9 mouse cellular contexts compared by ENCODE assay signal in the genomic region with DNA sequence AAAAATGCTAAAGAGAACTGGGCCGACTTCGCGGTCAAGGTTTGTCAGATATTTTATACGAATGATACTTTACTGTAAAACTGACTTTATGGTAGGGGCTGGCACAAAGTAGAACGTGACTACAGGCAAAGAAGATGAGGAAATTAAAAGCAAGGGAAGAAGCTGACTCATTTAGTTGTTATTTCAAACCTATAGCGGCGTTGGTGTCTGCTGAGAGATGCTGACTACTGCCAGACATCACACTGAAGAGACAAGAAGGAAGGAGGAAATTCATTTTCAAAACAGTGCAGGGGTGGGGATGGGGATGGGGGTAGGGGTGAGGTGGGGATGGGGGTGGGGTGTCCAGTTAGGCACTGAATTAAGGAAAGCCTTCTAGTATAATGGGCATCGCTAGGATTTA. TPM values are rescaled to one million over a fixed set of nuclear protein-coding genes. Genes with fewer than 3 reads are reported as not detected.
A peak's percentile ranks its signal among the peaks of the same experiment; 100 is the strongest.
DNase-seq lines count a peak whose midpoint lies in the region; ATAC-seq and TF ChIP-seq lines count a peak whose summit lies in the region.
"Had no signal": no experiment of that assay in that cellular context is flagged by ENCODE, and none has a peak within 500 bp of the region (broad histone marks: within the 10 kb centered on the region; RNA-seq: fewer than 3 reads in every experiment).

No protein-coding gene starts in this region.

- no peak for TF ChIP-seq CTCF in kidney, postnatal 0 days (IDR thresholded peaks at IDR 0.05; ENCODE audit: low read depth)

- no peaks in the 10 kb centered on the region for H3K36me3 ChIP-seq in kidney, postnatal 0 days (ENCODE audit: insufficient read depth, low read length)
- H3K36me3 ChIP-seq in embryonic facial prominence, embryonic 15.5 days, result no peaks in the 10 kb centered on the region
- H3K36me3 ChIP-seq in intestine, embryonic 15.5 days, result no peaks in the 10 kb centered on the region
- no peaks in the 10 kb centered on the region for H3K36me3 ChIP-seq in midbrain, embryonic 16.5 days (ENCODE audit: control insufficient read depth, insufficient read depth, low read length)

- no peaks in the 10 kb centered on the region for H3K9me3 ChIP-seq in kidney, postnatal 0 days (replicated peaks; ENCODE audit: low read length)
- no peaks in the 10 kb centered on the region for H3K9me3 ChIP-seq in embryonic facial prominence, embryonic 15.5 days (replicated peaks)
- H3K9me3 ChIP-seq in intestine, embryonic 15.5 days, result no peaks in the 10 kb centered on the region
- H3K9me3 ChIP-seq in midbrain, embryonic 16.5 days (replicated peaks; ENCODE audit: control insufficient read depth, low read length, poor library complexity, severe bottlenecking), result no peaks in the 10 kb centered on the region

- peak overlapping the region; percentile 79; the same call in 1 of the 2 replicates for H3K4me2 ChIP-seq in kidney, postnatal 0 days (ENCODE audit: low read length)
- peak overlapping the region; percentile 93 for H3K4me2 ChIP-seq in embryonic facial prominence, embryonic 15.5 days (replicated peaks)
- H3K4me2 ChIP-seq in intestine, embryonic 15.5 days (replicated peaks), result peak overlapping the region; percentile 94; the same call in 1 of the 2 replicates
- H3K4me2 ChIP-seq in midbrain, embryonic 16.5 days (ENCODE audit: low read length), result peak overlapping the region; percentile 98

- no peak overlapping the region for H3K9ac ChIP-seq in kidney, postnatal 0 days (ENCODE audit: low read depth, low read length)
- H3K9ac ChIP-seq in embryonic facial prominence, embryonic 15.5 days, result no peak overlapping the region
- no peak overlapping the region for H3K9ac ChIP-seq in intestine, embryonic 15.5 days
- H3K9ac ChIP-seq in midbrain, embryonic 16.5 days (ENCODE audit: low read depth, low read length), result no peak overlapping the region

- H3K27ac ChIP-seq in kidney, postnatal 0 days, result no peak overlapping the region
- H3K27ac ChIP-seq in embryonic facial prominence, embryonic 15.5 days (replicated peaks), result no peak overlapping the region
- H3K27ac ChIP-seq in intestine, embryonic 15.5 days, result no peak overlapping the region
- no peak overlapping the region for H3K27ac ChIP-seq in midbrain, embryonic 16.5 days (ENCODE audit: low read length)

- H3K27me3 ChIP-seq in kidney, postnatal 0 days (ENCODE audit: insufficient read depth, low read length), result no peaks in the 10 kb centered on the region
- H3K27me3 ChIP-seq in embryonic facial prominence, embryonic 15.5 days, result peaks cover 18% of the 10 kb centered on the region
- H3K27me3 ChIP-seq in intestine, embryonic 15.5 days (replicated peaks), result peaks cover 29% of the 10 kb centered on the region
- no peaks in the 10 kb centered on the region for H3K27me3 ChIP-seq in midbrain, embryonic 16.5 days (ENCODE audit: control insufficient read depth, insufficient read depth, low read depth, low read length)

- no peak for ATAC-seq in kidney, postnatal 0 days (replicated peaks; ENCODE audit: low FRiP score, low read depth)
- ATAC-seq in embryonic facial prominence, embryonic 15.5 days (ENCODE audit: insufficient number of reproducible peaks, low FRiP score, low TSS enrichment, low read depth), result no peak
- no peak for ATAC-seq in intestine, embryonic 15.5 days
- no peak for ATAC-seq in midbrain, embryonic 16.5 days
- no peak for ATAC-seq in megakaryocyte progenitor cell, adult 5-6 weeks (replicated peaks; ENCODE audit: poor library complexity)

- no peak for DNase-seq in kidney, postnatal 0 days (ENCODE audit: low spot score)
- DNase-seq in kidney, postnatal 36 days, result no peak
- DNase-seq in retina, postnatal 1 day, result no peak
- no peak for DNase-seq in gastrocnemius, postnatal 25 days
- DNase-seq: layer of hippocampus, adult 9-11 months had no signal

- no peak overlapping the region for H3K4me3 ChIP-seq in kidney, postnatal 0 days (replicated peaks; ENCODE audit: low read depth, low read length)
- H3K4me3 ChIP-seq in embryonic facial prominence, embryonic 15.5 days (replicated peaks), result peak overlapping the region; percentile 66; the same call in 1 of the 2 replicates
- no peak overlapping the region for H3K4me3 ChIP-seq in intestine, embryonic 15.5 days (replicated peaks)
- no peak overlapping the region for H3K4me3 ChIP-seq in midbrain, embryonic 16.5 days (ENCODE audit: low read depth, low read length)

- peaks cover 16% of the 10 kb centered on the region; the same call in 1 of the 2 replicates for H3K4me1 ChIP-seq in kidney, postnatal 0 days (replicated peaks; ENCODE audit: insufficient read depth, low read length)
- peaks cover 22% of the 10 kb centered on the region for H3K4me1 ChIP-seq in embryonic facial prominence, embryonic 15.5 days
- peaks cover 26% of the 10 kb centered on the region for H3K4me1 ChIP-seq in intestine, embryonic 15.5 days (replicated peaks)
- peaks cover 11% of the 10 kb centered on the region for H3K4me1 ChIP-seq in midbrain, embryonic 16.5 days (ENCODE audit: control insufficient read depth, insufficient read depth, low read length)

- 71% methylated on average over 8 of the region's 8 CpGs for WGBS in kidney, postnatal 0 days
- WGBS in embryonic facial prominence, embryonic 15.5 days, result 50% methylated on average over 8 of the region's 8 CpGs
- WGBS in intestine, embryonic 15.5 days, result 64% methylated on average over 8 of the region's 8 CpGs
- WGBS in midbrain, embryonic 16.5 days, result 61% methylated on average over 8 of the region's 8 CpGs

RNA-seq across cellular contexts. Expression of gene Slit2, which starts 1.0 kb away (rescaled TPM):
- polyA plus RNA-seq in kidney, postnatal 0 days (2015; fragmentation: Nextera tagmentation; extraction: Ambion mirVana), result 18.3 and 20.2 TPM in 2 replicates
- 23.1 and 26.2 TPM in 2 replicates for polyA plus RNA-seq in embryonic facial prominence, embryonic 15.5 days (2015; fragmentation: Nextera tagmentation; extraction: Ambion mirVana)
- 22.1 and 24.0 TPM in 2 replicates for polyA plus RNA-seq in intestine, embryonic 15.5 days (2015; fragmentation: Nextera tagmentation; extraction: Ambion mirVana)
- polyA plus RNA-seq in midbrain, embryonic 16.5 days (2015; fragmentation: Nextera tagmentation; extraction: Ambion mirVana), result 17.5 and 24.9 TPM in 2 replicates
- 1 to 10 TPM in 1 of 2 experiments, under 1 TPM in 1; 0.54 to 1.1 TPM for total RNA-seq in gastrocnemius, postnatal 25 days (2021)
- total RNA-seq in megakaryocyte progenitor cell, adult 5-6 weeks (2015), result not detected in 2 replicates
- total RNA-seq in megakaryocyte progenitor cell, adult 5-6 weeks (2017), result not detected in 2 replicates
